Mouse (Mus musculus) midbrain, embryonic 12.5 days (tissue): ENCODE data around the gene Thsd1. TPM values are rescaled to one million over a fixed set of nuclear protein-coding genes. Genes with fewer than 3 reads are reported as not detected.

Experiments
- ATAC-seq: fragments of 200-750 bp; cut with Nextera tagmentation; 2 replicates; pipeline ENCODE4 v1.8.0; 2017; ENCODE audit warnings: low read depth, moderate TSS enrichment, moderate library complexity; ENCODE audit not compliant: low FRiP score
- H3K27ac ChIP-seq: fragments of 300-500 bp; sonication (generic); replicated peaks from 2 replicates; pipeline ENCODE4 v1.5.1; 2016; ENCODE audit warnings: mild to moderate bottlenecking
- H3K27me3 ChIP-seq: fragments of 300-500 bp; sonication (generic); 2 replicates; pipeline ENCODE4 v1.6.1; 2016; ENCODE audit warnings: mild to moderate bottlenecking
- H3K36me3 ChIP-seq: fragments of 300-500 bp; sonication (generic); 2 replicates; pipeline ENCODE4 v1.6.1; 2016
- H3K4me1 ChIP-seq: fragments of 300-500 bp; sonication (generic); 2 replicates; pipeline ENCODE4 v1.6.1; 2016
- H3K4me2 ChIP-seq: fragments of 300-500 bp; sonication (generic); replicated peaks from 2 replicates; pipeline ENCODE4 v1.6.1; 2016; ENCODE audit warnings: mild to moderate bottlenecking, moderate library complexity
- H3K4me3 ChIP-seq: fragments of 300-500 bp; sonication (generic); 2 replicates; pipeline ENCODE4 v1.5.1; 2016; ENCODE audit warnings: mild to moderate bottlenecking
- H3K9ac ChIP-seq: fragments of 300-500 bp; sonication (generic); replicated peaks from 2 replicates; pipeline ENCODE4 v1.6.1; 2016; ENCODE audit warnings: mild to moderate bottlenecking, moderate library complexity
- H3K9me3 ChIP-seq: fragments of 300-500 bp; sonication (generic); 2 replicates; pipeline ENCODE4 v1.6.1; 2016; ENCODE audit warnings: mild to moderate bottlenecking
- WGBS: fragments of 180-500 bp; shearing (Covaris S2); methylation state at CpG from one replicate; pipeline ENCODE4 v1.1.7; 2016; 5-methylcytosine and 5-hydroxymethylcytosine counted together
- polyA plus RNA-seq: library from polyadenylated mRNA; unstranded; fragments of >200 nt; fragmentation: Nextera tagmentation; extraction: Ambion mirVana; gene quantifications from 2 replicates; pipeline ENCODE4 v1.2.1, GENCODE M21; 2016

The Thsd1 gene
- 8.2 and 9.2 TPM in 2 replicates for polyA plus RNA-seq

GRCm38 (mm10) chr8:22227061-22227877 is at the start of gene Thsd1:
Gene Thsd1 (plus strand): TSS chr8:22227313.
- Histone ChIP-seq H3K27me3 (peaks cover 29% of the 10 kb centered on the region), H3K4me2 (peak within 1 kb of the TSS; percentile 97), H3K4me1 (peaks cover 13% of the 10 kb centered on the region), H3K9ac (peak within 1 kb of the TSS; percentile 62), H3K9me3 (no peaks in the 10 kb centered on the region), H3K27ac (no peak within 1 kb of the TSS), H3K4me3 (peak within 1 kb of the TSS; percentile 56), H3K36me3 (peaks cover 7% of the 10 kb centered on the region; the same call in 1 of the 2 replicates)
- 1% methylated on average over 39 of the region's 39 CpGs for WGBS
- ATAC-seq, result peak; percentile 86

- H3K4me1 ChIP-seq, result peaks cover 13% of the 10 kb centered on the region
- 1% methylated on average over 3 of the region's 3 CpGs for WGBS
- no peaks in the 10 kb centered on the region for H3K9me3 ChIP-seq
- H3K27me3 ChIP-seq, result no peaks in the 10 kb centered on the region
- H3K27ac ChIP-seq, result peak overlapping the region; percentile 87
- ATAC-seq, result peak; percentile 48; the same call in 1 of the 2 replicates
- H3K36me3 ChIP-seq, result peaks cover 4% of the 10 kb centered on the region; the same call in 1 of the 2 replicates
- peak overlapping the region; percentile 68 for H3K4me2 ChIP-seq
- peak overlapping the region; percentile 76 for H3K9ac ChIP-seq
- H3K4me3 ChIP-seq, result peak overlapping the region; percentile 80
These were observed 42.2 kb upstream of the Thsd1 start for GRCm38 (mm10) chr8:22184884-22185283.

- 3% methylated on average over 63 of the region's 63 CpGs for WGBS
These were observed 41.4 kb upstream of the Thsd1 start, which contains the start of gene Ckap2 for GRCm38 (mm10) chr8:22185431-22186397. Gene Ckap2 (minus strand): TSS chr8:22185819.

GRCm38 (mm10) chr8:22192660-22193431 is 34.3 kb upstream of the Thsd1 start, which contains the start of gene Vps36:
Gene Vps36 (plus strand): TSS chr8:22192809.
- peak; percentile 97 for ATAC-seq
- Histone ChIP-seq H3K4me3 (peak within 1 kb of the TSS; percentile 78), H3K27me3 (no peaks in the 10 kb centered on the region), H3K9ac (peak within 1 kb of the TSS; percentile 83), H3K9me3 (no peaks in the 10 kb centered on the region), H3K27ac (peak within 1 kb of the TSS; percentile 98), H3K4me1 (peaks cover 12% of the 10 kb centered on the region), H3K36me3 (no peaks in the 10 kb centered on the region), H3K4me2 (peak within 1 kb of the TSS; percentile 78)
- WGBS, result under 1% methylated on average over 68 of the region's 73 CpGs

More at GRCm38 (mm10) chr8:22185431-22186397, 41.4 kb upstream of the Thsd1 start, which contains the start of gene Ckap2:
- H3K36me3 ChIP-seq, result no peaks in the 10 kb centered on the region
- H3K4me1 ChIP-seq, result peaks cover 13% of the 10 kb centered on the region
- peak within 1 kb of the TSS; percentile 87 for H3K27ac ChIP-seq
- peak; percentile 98 for ATAC-seq
- peak within 1 kb of the TSS; percentile 76 for H3K9ac ChIP-seq
- no peaks in the 10 kb centered on the region for H3K9me3 ChIP-seq
- no peaks in the 10 kb centered on the region for H3K27me3 ChIP-seq
- peak within 1 kb of the TSS; percentile 80 for H3K4me3 ChIP-seq
- H3K4me2 ChIP-seq, result peak within 1 kb of the TSS; percentile 68

GRCm38 (mm10) chr8:22193432-22194010 is 33.6 kb upstream of the Thsd1 start:
- H3K27ac ChIP-seq, result peak overlapping the region; percentile 98
- 18% methylated on average over 12 of the region's 12 CpGs for WGBS
- no peak for ATAC-seq

GRCm38 (mm10) chr8:22197914-22198313 is 29.2 kb upstream of the Thsd1 start:
- no peak overlapping the region for H3K27ac ChIP-seq
- no peak overlapping the region for H3K4me3 ChIP-seq
- H3K9ac ChIP-seq, result no peak overlapping the region
- H3K36me3 ChIP-seq, result peaks cover 25% of the 10 kb centered on the region
- H3K27me3 ChIP-seq, result no peaks in the 10 kb centered on the region
- H3K4me1 ChIP-seq, result peaks cover 12% of the 10 kb centered on the region
- no peak overlapping the region for H3K4me2 ChIP-seq
- ATAC-seq, result no peak
- 93% methylated on average over 6 of the region's 6 CpGs for WGBS
- no peaks in the 10 kb centered on the region for H3K9me3 ChIP-seq

More at GRCm38 (mm10) chr8:22193432-22194010, 33.6 kb upstream of the Thsd1 start:
- peaks cover 12% of the 10 kb centered on the region for H3K4me1 ChIP-seq
- no peaks in the 10 kb centered on the region for H3K36me3 ChIP-seq
- no peaks in the 10 kb centered on the region for H3K27me3 ChIP-seq
- peak overlapping the region; percentile 83 for H3K9ac ChIP-seq
- peak overlapping the region; percentile 78 for H3K4me2 ChIP-seq
- no peaks in the 10 kb centered on the region for H3K9me3 ChIP-seq
- peak overlapping the region; percentile 78 for H3K4me3 ChIP-seq

- H3K9ac ChIP-seq, result no peak overlapping the region
- H3K27ac ChIP-seq, result no peak overlapping the region
- 95% methylated on average over 8 of the region's 8 CpGs for WGBS
- H3K4me3 ChIP-seq, result no peak overlapping the region
- no peak for ATAC-seq
- H3K27me3 ChIP-seq, result no peaks in the 10 kb centered on the region
- no peak overlapping the region for H3K4me2 ChIP-seq
- peaks cover 1% of the 10 kb centered on the region for H3K4me1 ChIP-seq
- no peaks in the 10 kb centered on the region for H3K9me3 ChIP-seq
- peaks cover 25% of the 10 kb centered on the region for H3K36me3 ChIP-seq
These were observed 27.6 kb upstream of the Thsd1 start for GRCm38 (mm10) chr8:22199481-22199880.

GRCm38 (mm10) chr8:22207535-22207934 is 19.6 kb upstream of the Thsd1 start:
- 88% methylated on average over 4 of the region's 4 CpGs for WGBS
- ATAC-seq, result no peak
- H3K4me1 ChIP-seq, result no peaks in the 10 kb centered on the region
- H3K4me3 ChIP-seq, result no peak overlapping the region
- no peak overlapping the region for H3K9ac ChIP-seq
- no peak overlapping the region for H3K4me2 ChIP-seq
- no peaks in the 10 kb centered on the region for H3K9me3 ChIP-seq
- H3K27ac ChIP-seq, result no peak overlapping the region
- peaks cover 37% of the 10 kb centered on the region for H3K36me3 ChIP-seq
- H3K27me3 ChIP-seq, result no peaks in the 10 kb centered on the region

- no peak overlapping the region for H3K9ac ChIP-seq
- H3K9me3 ChIP-seq, result no peaks in the 10 kb centered on the region
- ATAC-seq, result no peak
- H3K36me3 ChIP-seq, result peaks cover 44% of the 10 kb centered on the region
- H3K4me2 ChIP-seq, result no peak overlapping the region
- no peak overlapping the region for H3K4me3 ChIP-seq
- no peaks in the 10 kb centered on the region for H3K27me3 ChIP-seq
- H3K27ac ChIP-seq, result no peak overlapping the region
- WGBS, result 63% methylated on average over 5 of the region's 5 CpGs
- H3K4me1 ChIP-seq, result no peaks in the 10 kb centered on the region
These were observed 18.1 kb upstream of the Thsd1 start for GRCm38 (mm10) chr8:22209012-22209411.

- Histone ChIP-seq H3K4me2 (no peak overlapping the region), H3K27me3 (no peaks in the 10 kb centered on the region), H3K4me3 (no peak overlapping the region), H3K27ac (no peak overlapping the region), H3K36me3 (peaks cover 72% of the 10 kb centered on the region), H3K9me3 (no peaks in the 10 kb centered on the region), H3K9ac (no peak overlapping the region), H3K4me1 (no peaks in the 10 kb centered on the region)
- WGBS, result 96% methylated on average over 10 of the region's 10 CpGs
- no peak for ATAC-seq
These were observed 12.3 kb upstream of the Thsd1 start for GRCm38 (mm10) chr8:22214826-22215225.

- Histone ChIP-seq H3K4me1 (peaks cover 13% of the 10 kb centered on the region), H3K36me3 (peaks cover 7% of the 10 kb centered on the region; the same call in 1 of the 2 replicates), H3K9me3 (no peaks in the 10 kb centered on the region), H3K4me2 (no peak overlapping the region), H3K27me3 (peaks cover 29% of the 10 kb centered on the region), H3K4me3 (no peak overlapping the region), H3K27ac (no peak overlapping the region), H3K9ac (no peak overlapping the region)
- ATAC-seq, result no peak
- WGBS, result 70% methylated on average over 8 of the region's 8 CpGs
These were observed 752 bp upstream of the Thsd1 start for GRCm38 (mm10) chr8:22226361-22226760.
